Mouse (Mus musculus): ENCODE data around the gene Uso1. TPM values are rescaled to one million over a fixed set of nuclear protein-coding genes. Genes with fewer than 3 reads are reported as not detected.

Uso1 gene
- polyA plus RNA-seq, 1 experiment, result 25.1 TPM

GRCm38 (mm10) chr5:92220287-92220902 is 82.7 kb downstream of the Uso1 start:
- TF ChIP-seq CTCF (IDR thresholded peaks at IDR 0.05; ENCODE audit: extremely low read depth, insufficient read length, insufficient replicate concordance, low read depth, low read length), result no peak
- TF ChIP-seq POLR2A (IDR thresholded peaks at IDR 0.05; ENCODE audit: low read depth, low read length), result no peak
- 87% methylated on average over 8 of the region's 8 CpGs for WGBS
- Histone ChIP-seq H3K4me1 (ENCODE audit: control insufficient read depth, insufficient read depth, insufficient read length, low read length) (peaks cover 6% of the 10 kb centered on the region; the same call in 1 of the 2 replicates), H3K27me3 (ENCODE audit: control insufficient read depth, insufficient read depth, low read length) (no peaks in the 10 kb centered on the region), H3K36me3 (ENCODE audit: control insufficient read depth, insufficient read depth, low read length) (no peaks in the 10 kb centered on the region), H3K27ac (ENCODE audit: insufficient read depth, low read depth, low read length) (no peak overlapping the region), H3K4me3 (ENCODE audit: low read depth, low read length) (no peak overlapping the region)

DNA sequence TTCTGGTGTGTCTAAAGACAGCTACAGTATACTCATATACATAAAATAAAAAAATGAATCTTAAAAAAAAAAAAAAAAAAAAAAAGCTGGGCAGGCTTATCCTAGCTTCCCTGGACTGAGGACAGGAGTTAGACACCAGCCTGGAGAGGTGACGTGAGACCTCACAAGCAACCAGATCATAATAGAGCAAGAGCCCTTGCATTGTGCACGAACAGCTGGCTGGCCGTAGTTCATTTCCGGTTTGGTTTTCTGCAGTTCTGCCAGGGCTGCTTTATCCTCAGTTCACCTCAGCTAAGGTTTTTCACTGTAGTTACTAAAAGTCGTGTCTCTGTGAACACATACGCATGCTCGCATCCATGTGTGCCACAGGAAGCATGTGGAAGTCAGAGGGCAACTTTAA is 90.0 kb downstream of the Uso1 start:
- Histone ChIP-seq H3K27me3 (ENCODE audit: control insufficient read depth, insufficient read depth, low read length) (no peaks in the 10 kb centered on the region), H3K4me1 (ENCODE audit: control insufficient read depth, insufficient read depth, insufficient read length, low read length) (0 out of 2 replicates have a peak, but pooled peaks cover 2% of the 10 kb centered on the region), H3K4me3 (ENCODE audit: low read depth, low read length) (no peak overlapping the region), H3K27ac (ENCODE audit: insufficient read depth, low read depth, low read length) (no peak overlapping the region), H3K36me3 (ENCODE audit: control insufficient read depth, insufficient read depth, low read length) (no peaks in the 10 kb centered on the region)
- TF ChIP-seq POLR2A (IDR thresholded peaks at IDR 0.05; ENCODE audit: low read depth, low read length) (no peak), CTCF (IDR thresholded peaks at IDR 0.05; ENCODE audit: extremely low read depth, insufficient read length, insufficient replicate concordance, low read depth, low read length) (no peak)
- WGBS, result 61% methylated on average over 7 of the region's 7 CpGs

DNA sequence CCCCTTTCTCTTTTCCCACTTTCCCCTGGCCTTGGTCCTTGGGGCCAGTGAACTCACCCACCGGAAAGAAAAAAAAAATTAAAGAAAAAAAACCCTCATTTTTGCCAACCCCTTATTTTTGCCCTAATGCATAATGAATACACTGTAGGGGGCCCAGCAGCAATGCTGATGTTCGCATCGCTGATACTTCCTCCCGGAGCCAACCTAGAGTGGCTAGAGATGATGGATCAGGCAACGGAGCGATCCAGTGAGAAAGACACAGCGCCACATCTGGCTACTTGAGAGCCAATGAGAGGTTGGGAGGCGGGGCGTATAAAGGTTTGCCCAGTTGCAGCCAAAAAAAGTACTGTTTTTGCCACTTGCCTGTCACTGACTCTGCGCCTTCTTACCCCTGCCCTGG is 91.0 kb downstream of the Uso1 start:
- Histone ChIP-seq H3K36me3 (ENCODE audit: control insufficient read depth, insufficient read depth, low read length) (no peaks in the 10 kb centered on the region), H3K4me3 (ENCODE audit: low read depth, low read length) (no peak overlapping the region), H3K4me1 (ENCODE audit: control insufficient read depth, insufficient read depth, insufficient read length, low read length) (0 out of 2 replicates have a peak, but pooled peaks cover 2% of the 10 kb centered on the region), H3K27ac (ENCODE audit: insufficient read depth, low read depth, low read length) (no peak overlapping the region), H3K27me3 (ENCODE audit: control insufficient read depth, insufficient read depth, low read length) (no peaks in the 10 kb centered on the region)
- TF ChIP-seq CTCF (IDR thresholded peaks at IDR 0.05; ENCODE audit: extremely low read depth, insufficient read length, insufficient replicate concordance, low read depth, low read length) (no peak), POLR2A (IDR thresholded peaks at IDR 0.05; ENCODE audit: low read depth, low read length) (no peak)
- WGBS, result 73% methylated on average over 10 of the region's 10 CpGs

- Histone ChIP-seq H3K36me3 (ENCODE audit: control insufficient read depth, insufficient read depth, low read length) (no peaks in the 10 kb centered on the region), H3K4me3 (ENCODE audit: low read depth, low read length) (no peak overlapping the region), H3K27me3 (ENCODE audit: control insufficient read depth, insufficient read depth, low read length) (no peaks in the 10 kb centered on the region), H3K4me1 (ENCODE audit: control insufficient read depth, insufficient read depth, insufficient read length, low read length) (0 out of 2 replicates have a peak, but pooled peaks cover under 1% of the 10 kb centered on the region), H3K27ac (ENCODE audit: insufficient read depth, low read depth, low read length) (no peak overlapping the region)
- TF ChIP-seq POLR2A (IDR thresholded peaks at IDR 0.05; ENCODE audit: low read depth, low read length), result no peak
- TF ChIP-seq CTCF (IDR thresholded peaks at IDR 0.05; ENCODE audit: extremely low read depth, insufficient read length, insufficient replicate concordance, low read depth, low read length), result no peak
- WGBS, result 91% methylated on average over 3 of the region's 3 CpGs
Measured at GRCm38 (mm10) chr5:92229514-92229913, 91.8 kb downstream of the Uso1 start.

DNA sequence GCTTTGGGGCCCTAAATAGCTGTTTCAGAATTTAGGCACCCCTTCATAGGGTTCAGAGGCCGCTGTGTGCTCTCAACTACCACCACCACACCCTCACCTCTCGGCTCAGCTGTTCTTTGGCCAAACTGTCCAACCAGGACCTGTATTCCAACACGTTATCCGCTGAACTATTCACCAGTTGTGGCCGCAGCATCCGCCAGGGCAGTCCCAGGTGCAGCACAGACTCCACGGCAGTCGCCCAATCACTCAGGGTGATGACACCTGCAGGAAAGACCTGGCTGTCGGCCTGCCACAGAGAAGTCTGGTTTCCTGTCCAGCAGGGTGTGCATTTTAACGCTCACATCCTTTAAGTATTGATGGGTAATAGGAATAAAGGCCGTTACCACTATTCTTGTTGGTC is 92.6 kb downstream of the Uso1 start:
- Histone ChIP-seq H3K4me3 (ENCODE audit: low read depth, low read length) (no peak overlapping the region), H3K27ac (ENCODE audit: insufficient read depth, low read depth, low read length) (no peak overlapping the region), H3K4me1 (ENCODE audit: control insufficient read depth, insufficient read depth, insufficient read length, low read length) (peaks cover 1% of the 10 kb centered on the region; the same call in 1 of the 2 replicates), H3K36me3 (ENCODE audit: control insufficient read depth, insufficient read depth, low read length) (no peaks in the 10 kb centered on the region), H3K27me3 (ENCODE audit: control insufficient read depth, insufficient read depth, low read length) (no peaks in the 10 kb centered on the region)
- TF ChIP-seq CTCF (IDR thresholded peaks at IDR 0.05; ENCODE audit: extremely low read depth, insufficient read length, insufficient replicate concordance, low read depth, low read length) (no peak), POLR2A (IDR thresholded peaks at IDR 0.05; ENCODE audit: low read depth, low read length) (no peak)
- WGBS, result 87% methylated on average over 11 of the region's 11 CpGs

DNA sequence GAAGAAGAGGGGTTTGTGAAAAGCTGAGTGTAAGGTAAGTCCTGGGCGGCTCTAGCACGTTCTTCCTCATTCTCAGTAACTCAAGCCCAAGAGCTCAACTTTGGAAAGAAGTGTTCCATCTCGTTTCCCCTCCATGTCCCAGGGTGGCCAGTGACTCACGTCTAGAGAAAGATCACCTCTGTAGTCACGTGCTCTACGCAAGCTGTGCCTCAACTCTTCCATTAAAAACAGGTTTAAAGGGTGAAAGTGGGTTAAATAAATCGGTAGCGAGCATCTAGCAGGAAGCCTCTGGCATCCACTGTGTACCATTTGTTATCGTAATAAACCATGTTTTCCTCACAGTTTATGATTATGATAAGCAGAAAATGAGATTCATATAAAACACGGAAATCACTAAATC is 94.1 kb downstream of the Uso1 start:
- Histone ChIP-seq H3K36me3 (ENCODE audit: control insufficient read depth, insufficient read depth, low read length) (no peaks in the 10 kb centered on the region), H3K4me3 (ENCODE audit: low read depth, low read length) (no peak overlapping the region), H3K27ac (ENCODE audit: insufficient read depth, low read depth, low read length) (no peak overlapping the region), H3K4me1 (ENCODE audit: control insufficient read depth, insufficient read depth, insufficient read length, low read length) (peaks cover 3% of the 10 kb centered on the region; the same call in 1 of the 2 replicates), H3K27me3 (ENCODE audit: control insufficient read depth, insufficient read depth, low read length) (no peaks in the 10 kb centered on the region)
- 86% methylated on average over 10 of the region's 10 CpGs for WGBS
- TF ChIP-seq POLR2A (IDR thresholded peaks at IDR 0.05; ENCODE audit: low read depth, low read length), result no peak
- no peak for TF ChIP-seq CTCF (IDR thresholded peaks at IDR 0.05; ENCODE audit: extremely low read depth, insufficient read length, insufficient replicate concordance, low read depth, low read length)

- TF ChIP-seq CTCF (IDR thresholded peaks at IDR 0.05; ENCODE audit: extremely low read depth, insufficient read length, insufficient replicate concordance, low read depth, low read length), result no peak
- no peak for TF ChIP-seq POLR2A (IDR thresholded peaks at IDR 0.05; ENCODE audit: low read depth, low read length)
- peaks cover 3% of the 10 kb centered on the region; the same call in 1 of the 2 replicates for H3K4me1 ChIP-seq (ENCODE audit: control insufficient read depth, insufficient read depth, insufficient read length, low read length)
- no peak overlapping the region for H3K27ac ChIP-seq (ENCODE audit: insufficient read depth, low read depth, low read length)
- H3K36me3 ChIP-seq (ENCODE audit: control insufficient read depth, insufficient read depth, low read length), result no peaks in the 10 kb centered on the region
- H3K27me3 ChIP-seq (ENCODE audit: control insufficient read depth, insufficient read depth, low read length), result no peaks in the 10 kb centered on the region
- H3K4me3 ChIP-seq (ENCODE audit: low read depth, low read length), result no peak overlapping the region
- 87% methylated on average over 4 of the region's 4 CpGs for WGBS
Measured at GRCm38 (mm10) chr5:92233366-92233765, 95.6 kb downstream of the Uso1 start.

Data from small intestine, adult 2 months (tissue).